ENCODE assay signal across 8 mouse cellular contexts in the genomic region with DNA sequence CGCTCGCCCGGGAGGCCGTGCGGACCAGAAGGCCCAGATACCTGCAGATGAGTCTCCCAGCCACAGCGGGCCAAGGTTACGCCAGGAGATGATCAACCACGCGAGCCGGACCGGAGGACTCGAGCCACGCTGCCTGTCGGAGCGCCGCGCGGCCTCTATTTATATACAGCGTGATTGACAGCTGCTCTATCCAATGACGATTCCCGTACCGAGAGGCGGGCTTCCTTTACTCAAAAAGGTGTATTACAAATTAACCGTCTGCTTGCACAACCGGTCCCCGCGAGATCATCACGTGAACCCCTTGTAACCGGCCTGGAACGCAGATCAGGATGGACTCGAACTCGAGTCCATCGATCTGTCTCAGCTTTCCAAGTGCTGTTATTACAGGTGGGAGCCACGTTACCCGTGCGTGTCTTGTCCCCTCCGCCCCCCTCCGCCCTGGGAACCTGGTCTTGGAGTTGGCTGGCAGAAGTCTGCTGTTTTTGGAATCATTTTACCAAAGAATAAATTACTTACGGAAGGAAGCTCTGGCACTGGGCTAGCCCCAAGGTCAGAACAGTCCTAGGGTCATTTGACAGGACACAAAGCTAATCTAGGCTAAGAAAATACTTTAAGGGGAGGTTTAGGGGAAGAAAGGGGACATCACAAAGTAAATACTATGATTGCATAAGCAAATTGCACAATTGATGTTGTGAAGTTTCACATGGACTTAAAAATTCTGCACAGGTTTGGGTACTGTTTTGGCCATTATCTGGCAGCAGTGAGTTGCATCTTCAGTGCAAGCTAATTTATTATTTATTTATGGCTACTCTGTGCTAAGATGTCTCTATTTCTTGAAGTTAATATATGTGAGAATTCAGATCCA. TPM values are rescaled to one million over a fixed set of nuclear protein-coding genes. Genes with fewer than 3 reads are reported as not detected.
DNase-seq lines count a peak whose midpoint lies in the region; ATAC-seq and TF ChIP-seq lines count a peak whose summit lies in the region.

A gene (minus strand): TSS at position 131 of the 865 bp plus-strand sequence.

- H3K9me3 ChIP-seq in ES-E14 (ENCODE audit: control insufficient read depth, insufficient read depth, low read depth, low read length) = no peaks in the 10 kb centered on the region
- no peaks in the 10 kb centered on the region for H3K9me3 ChIP-seq in forebrain, embryonic 15.5 days

- in situ Hi-C loops in ES-E14 (cut with MboI; ENCODE audit: low sequenced_read_pairs in 2 of 2, unreplicated experiment in 2 of 2) = no loop called here

- peak; percentile 90 for DNase-seq in ES-E14 (ENCODE audit: low read depth, low spot score)
- peak; percentile 96 for DNase-seq in cerebellum, adult 11-12 months
- DNase-seq in heart, postnatal 25 days (ENCODE audit: low spot score) = peak; percentile 88
- peak; percentile 88 to 99 for DNase-seq in layer of hippocampus, adult 18-20 months (ENCODE audit: low spot score in 2 of 2)
- DNase-seq in lung, adult 2 months = peak; percentile 97
- peak; percentile 83 to 91 for DNase-seq in thymus, adult 18-20 months

- ATAC-seq in forebrain, embryonic 15.5 days (replicated peaks) = peak; percentile 94
- peak; percentile 83 for ATAC-seq in neutrophil, adult 5-6 weeks (ENCODE audit: extremely low read depth, insufficient number of reproducible peaks, low FRiP score, poor library complexity, severe bottlenecking)

- WGBS in forebrain, embryonic 15.5 days = 2% methylated on average over 39 of the region's 39 CpGs
- WGBS in lung, adult 2 months = 1% methylated on average over 39 of the region's 39 CpGs

- H3K4me3 ChIP-seq in ES-E14 (ENCODE audit: insufficient read depth in 1 of 2, low read depth in 1 of 2, low read length in 2 of 2, poor library complexity in 1 of 2, severe bottlenecking in 1 of 2) = peak within 1 kb of the TSS; percentile 86 to 93
- H3K4me3 ChIP-seq in forebrain, embryonic 15.5 days = peak within 1 kb of the TSS; percentile 81
- H3K4me3 ChIP-seq in lung, adult 2 months (replicated peaks; ENCODE audit: extremely low read depth, low read depth, low read length) = peak within 1 kb of the TSS; percentile 74

- H3K27me3 ChIP-seq in forebrain, embryonic 15.5 days = no peaks in the 10 kb centered on the region

- peak within 1 kb of the TSS; percentile 56; the same call in 1 of the 2 replicates for H3K27ac ChIP-seq in ES-E14 (ENCODE audit: insufficient read depth, low read depth, low read length, poor library complexity, severe bottlenecking)
- H3K27ac ChIP-seq in forebrain, embryonic 15.5 days (replicated peaks) = peak within 1 kb of the TSS; percentile 77

- intact Hi-C loops in heart, postnatal 25 days (cut with DNase I) = no loop called here

- H3K9ac ChIP-seq in ES-E14 (ENCODE audit: insufficient read depth, low read depth, low read length, poor library complexity, severe bottlenecking) = peak within 1 kb of the TSS; percentile 96
- H3K9ac ChIP-seq in forebrain, embryonic 15.5 days (replicated peaks) = peak within 1 kb of the TSS; percentile 89

- peaks cover 11% of the 10 kb centered on the region for H3K36me3 ChIP-seq in ES-E14 (ENCODE audit: control insufficient read depth, insufficient read depth, low read length, poor library complexity, severe bottlenecking)
- H3K36me3 ChIP-seq in forebrain, embryonic 15.5 days = peaks cover 16% of the 10 kb centered on the region

- peaks cover 0 to 10% of the 10 kb centered on the region in 2 experiments; a peak in 2 of 4 replicates for H3K4me1 ChIP-seq in ES-E14 (ENCODE audit: control insufficient read depth in 2 of 2, insufficient read depth in 2 of 2, low read length in 2 of 2, poor library complexity in 1 of 2)
- H3K4me1 ChIP-seq in forebrain, embryonic 15.5 days = peaks cover 23% of the 10 kb centered on the region
- peaks cover 9% of the 10 kb centered on the region for H3K4me1 ChIP-seq in lung, adult 2 months (ENCODE audit: control insufficient read depth, insufficient read depth, low read length)

- TF ChIP-seq CTCF in lung, adult 2 months (IDR thresholded peaks at IDR 0.05; ENCODE audit: insufficient read depth, low read length) = no peak

- peak within 1 kb of the TSS; percentile 92 for H3K4me2 ChIP-seq in forebrain, embryonic 15.5 days (replicated peaks)

- peak; percentile 99 for TF ChIP-seq POLR2A in lung, adult 2 months (IDR thresholded peaks at IDR 0.05; ENCODE audit: borderline replicate concordance, extremely low read depth, low read depth, low read length)

TF ChIP-seq in ES-E14, 5 proteins besides CTCF, POLR2A, EP300 and RAD21:
- TF ChIP-seq ZNF384 (IDR thresholded peaks at IDR 0.05; ENCODE audit: low read depth, low read length) (no peak), HCFC1 (IDR thresholded peaks at IDR 0.05; ENCODE audit: borderline replicate concordance, insufficient read depth, low read length) (peak; percentile 67; the same call in 1 of the 2 replicates), MAFK (IDR thresholded peaks at IDR 0.05; ENCODE audit: insufficient read depth, low read depth, low read length) (no peak), CHD2 (IDR thresholded peaks at IDR 0.05; ENCODE audit: low read depth, low read length) (peak; percentile 90)

RNA-seq across cellular contexts. Expression of the gene that starts here (rescaled TPM):
- total RNA-seq in ES-E14 (2012; rRNA removed) = 104 and 113 TPM in 2 replicates
- polyA plus RNA-seq in forebrain, embryonic 15.5 days (2015; fragmentation: Nextera tagmentation; extraction: Ambion mirVana) = 48.7 and 49.5 TPM in 2 replicates
- total RNA-seq in heart, postnatal 25 days (2021) = 10 to 100 TPM; 27.8 to 30.0 TPM
- total RNA-seq in layer of hippocampus, adult 18-20 months (2021) = 10 to 100 TPM; 35.0 to 38.6 TPM
- 15.4 and 16.2 TPM in 2 replicates for polyA plus RNA-seq in lung, adult 2 months (2012; rRNA removed)
- total RNA-seq in neutrophil, adult 5-6 weeks (2017) = 193 and 208 TPM in 2 replicates

Comparison
In these comparisons a context has a peak if more than half of its experiments do, and no peak if none do; other contexts are left out.
1. Peak in every context shown above with its lines: DNase-seq, ATAC-seq, H3K4me3 ChIP-seq and H3K27ac ChIP-seq.